Mouse (Mus musculus): ENCODE measurements around the gene Smg1.

The Smg1 gene

DNA sequence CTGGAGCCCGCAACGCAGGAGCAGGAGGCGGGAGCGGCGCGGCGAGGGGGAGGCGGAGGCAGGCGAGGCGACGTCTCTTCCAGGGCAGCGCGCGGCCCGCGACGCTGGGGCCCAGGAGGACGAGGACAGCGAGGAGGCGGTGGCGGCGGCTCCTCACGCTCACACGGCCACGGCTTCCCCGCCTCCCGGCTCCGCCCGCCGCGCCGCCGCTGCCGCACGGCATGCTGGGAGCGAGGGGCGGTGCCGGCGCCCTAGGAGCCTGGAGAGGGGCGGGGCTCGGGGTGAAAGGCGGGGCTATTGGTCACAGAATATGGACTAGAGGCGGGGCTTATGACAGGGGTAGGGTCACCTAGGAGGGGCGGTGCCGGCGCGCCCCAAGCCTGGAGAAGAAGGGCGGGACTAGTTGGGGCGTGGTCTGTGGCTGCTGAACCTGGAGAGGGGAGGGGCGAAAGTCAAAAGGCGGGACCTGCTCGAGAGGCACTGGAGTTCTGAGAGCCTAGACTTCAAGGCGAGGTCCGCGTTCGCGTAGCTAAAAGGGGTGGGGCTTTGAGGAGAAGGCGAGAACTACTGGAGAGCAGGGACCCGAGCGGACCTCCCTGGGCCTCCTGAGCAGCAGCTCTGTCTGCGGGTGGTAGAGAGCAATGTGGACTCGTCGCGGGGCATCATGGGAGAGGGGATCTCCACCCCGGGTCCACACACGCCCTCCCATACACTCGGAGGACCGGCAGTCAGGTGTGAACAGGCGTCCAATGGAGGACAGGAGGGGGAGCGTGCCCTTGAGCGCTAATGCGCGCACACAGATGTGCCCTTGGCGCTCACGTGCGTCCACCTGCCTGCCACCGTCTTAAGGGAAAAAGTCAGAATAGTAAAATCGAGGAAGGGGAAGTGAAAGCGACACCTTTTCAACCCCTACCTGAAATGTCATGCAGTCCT, at the start of gene Smg1:
Smg1 (minus strand) TSS at position 218 of the 933 bp plus-strand sequence.
- in situ Hi-C loops (cut with MboI, MseI): loop anchor here (5.0 kb wide), 1 partner anchor 34 kb away; no protein-coding TSS in a partner anchor

DNA sequence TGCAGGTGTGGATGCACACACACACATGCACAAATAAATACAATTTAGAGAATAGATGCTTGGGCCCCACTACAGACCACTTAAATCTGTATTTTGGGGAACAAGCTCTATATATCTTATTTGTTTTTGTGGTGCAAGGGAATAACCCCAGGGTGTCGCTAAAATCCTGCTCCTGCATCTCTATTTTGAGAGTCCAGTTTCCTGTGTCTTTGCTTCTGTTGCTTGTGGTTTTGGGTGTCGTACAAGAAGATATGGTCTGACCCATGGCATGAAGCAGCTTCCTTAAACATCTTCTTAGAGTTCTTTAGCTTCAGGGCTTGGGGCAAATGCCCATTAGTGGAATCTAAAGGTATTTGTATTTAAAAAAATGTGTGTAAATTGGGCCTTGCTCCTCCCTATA, 39.7 kb upstream of the Smg1 start:
- in situ Hi-C loops (cut with MboI, MseI): no loop called here

DNA sequence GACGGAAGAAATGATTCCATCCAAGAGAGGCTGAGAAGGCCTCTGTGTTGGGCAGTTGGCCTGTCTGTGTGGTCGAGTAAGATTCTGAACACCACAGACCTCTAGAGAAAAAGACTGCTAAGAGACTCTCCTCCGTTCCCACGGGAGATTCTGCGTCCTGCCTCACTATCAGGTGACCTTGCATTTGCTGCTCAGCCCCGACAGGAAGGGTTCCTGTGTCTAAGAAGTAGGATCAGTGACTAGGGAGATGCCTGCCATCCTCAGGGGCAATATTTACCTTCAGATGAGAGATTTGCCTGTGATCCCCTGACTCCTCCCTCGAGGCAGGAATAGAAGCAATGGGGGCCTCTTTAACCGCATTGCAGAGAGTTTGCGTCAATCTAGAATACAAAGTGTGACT, 39.1 kb upstream of the Smg1 start:
- in situ Hi-C loops (cut with MboI, MseI): no loop called here

DNA sequence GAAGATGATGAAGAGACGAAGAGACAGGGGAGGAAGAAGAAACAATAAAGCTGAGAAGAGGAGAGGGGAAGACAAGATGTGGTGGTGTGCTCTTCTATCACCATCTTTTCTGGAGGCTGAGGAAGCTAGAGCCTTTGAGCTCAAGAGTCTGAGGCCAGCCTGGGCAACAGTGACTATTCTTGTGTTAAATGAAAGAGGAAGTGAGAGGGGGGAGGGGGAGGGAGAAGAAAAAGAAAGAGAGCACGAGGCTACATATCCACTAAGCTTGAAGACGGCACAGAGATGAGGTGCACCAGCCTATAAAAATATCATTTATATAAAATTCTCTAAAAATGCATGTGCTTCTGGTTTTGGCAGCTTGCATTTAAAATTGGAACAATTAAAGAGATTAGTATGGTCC, 36.1 kb upstream of the Smg1 start:
- in situ Hi-C loops (cut with MboI, MseI): loop anchor here (5.0 kb wide), 1 partner anchor 37 kb away; the partner anchor contains the start of gene Smg1

DNA sequence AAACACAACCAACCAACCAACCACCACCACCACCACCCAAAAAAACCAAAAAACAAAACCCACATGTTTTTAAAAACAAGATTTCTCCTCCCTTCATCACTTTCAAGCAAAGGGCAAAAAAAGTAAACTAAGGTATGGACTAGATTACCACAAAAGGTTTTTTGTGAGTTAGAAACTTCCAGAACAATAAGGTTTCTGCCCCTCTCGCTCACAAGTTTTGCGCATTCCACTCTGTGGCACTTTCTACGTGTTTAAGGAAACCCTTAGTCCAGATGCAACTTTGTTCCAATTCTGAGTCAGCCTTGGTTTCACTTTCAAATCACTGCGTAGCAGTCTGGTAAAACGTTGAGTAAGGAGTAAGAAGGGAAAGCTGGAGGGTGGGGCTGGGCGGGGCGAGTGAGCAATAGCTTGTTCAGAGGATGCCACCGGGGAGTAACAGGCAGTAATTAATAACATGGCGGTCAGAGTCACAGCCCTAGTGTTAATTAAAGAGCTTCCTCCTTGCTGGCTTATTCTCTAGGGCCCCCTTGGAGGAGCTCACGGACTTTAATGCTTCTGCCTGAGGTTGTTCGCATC, 34.0 kb upstream of the Smg1 start:
- in situ Hi-C loops (cut with MboI, MseI): loop anchor here (5.0 kb wide), 1 partner anchor 35 kb away; the partner anchor contains the start of gene Smg1

DNA sequence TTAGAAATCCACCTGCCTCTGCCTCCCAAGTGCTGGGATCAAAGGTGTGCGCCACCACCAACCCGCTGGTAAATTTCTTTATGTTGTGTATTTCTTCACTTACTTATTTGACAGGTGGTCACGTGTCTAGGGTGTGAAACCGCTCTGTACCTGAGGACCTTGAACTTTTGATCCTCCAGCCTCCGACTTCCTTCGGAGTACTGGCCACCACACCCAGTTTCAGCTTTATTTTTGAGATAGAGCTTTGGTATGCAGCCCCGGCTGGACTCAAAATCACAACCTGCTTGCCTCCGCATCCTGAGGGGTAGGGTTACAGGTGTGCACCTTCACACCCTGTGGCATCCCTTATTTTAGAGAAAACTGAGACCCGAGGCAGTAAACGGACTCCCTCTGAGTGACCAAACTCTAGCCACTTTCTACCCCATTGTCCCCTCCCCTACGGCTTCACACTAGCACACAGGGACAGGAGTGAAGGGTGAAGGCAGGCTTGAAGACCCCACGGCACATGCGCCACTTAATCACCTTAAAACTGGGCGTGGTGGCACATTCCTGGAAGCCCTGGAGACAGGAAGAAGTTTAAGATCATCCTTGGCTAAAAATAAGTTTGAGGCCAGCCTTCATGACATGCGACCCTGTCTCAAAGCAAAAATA, 33.3 kb upstream of the Smg1 start:
- in situ Hi-C loops (cut with MboI, MseI): loop anchor here (5.0 kb wide), 1 partner anchor 35 kb away; the partner anchor contains the start of gene Smg1

DNA sequence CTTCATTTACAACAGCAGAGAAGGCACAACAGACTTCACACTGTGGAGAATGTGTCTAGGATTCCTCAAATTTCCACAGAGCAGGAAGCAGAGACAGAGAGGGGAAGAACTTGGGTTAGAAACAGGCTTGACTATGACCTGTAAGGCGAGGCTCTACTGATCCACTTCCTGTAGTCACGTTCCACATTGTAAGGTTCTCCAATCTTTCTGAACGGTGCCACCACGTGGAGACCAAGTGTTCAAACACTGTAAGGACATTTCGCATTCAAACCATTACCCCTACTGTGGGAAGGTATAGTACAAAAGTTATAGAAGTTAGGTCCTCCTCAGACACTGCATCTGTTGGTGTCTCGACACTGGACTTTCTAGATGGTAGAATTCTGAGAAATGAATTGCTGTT, 31.8 kb upstream of the Smg1 start:
- in situ Hi-C loops (cut with MboI, MseI): loop anchor here (5.0 kb wide), 1 partner anchor 33 kb away; the partner anchor contains the start of gene Smg1

DNA sequence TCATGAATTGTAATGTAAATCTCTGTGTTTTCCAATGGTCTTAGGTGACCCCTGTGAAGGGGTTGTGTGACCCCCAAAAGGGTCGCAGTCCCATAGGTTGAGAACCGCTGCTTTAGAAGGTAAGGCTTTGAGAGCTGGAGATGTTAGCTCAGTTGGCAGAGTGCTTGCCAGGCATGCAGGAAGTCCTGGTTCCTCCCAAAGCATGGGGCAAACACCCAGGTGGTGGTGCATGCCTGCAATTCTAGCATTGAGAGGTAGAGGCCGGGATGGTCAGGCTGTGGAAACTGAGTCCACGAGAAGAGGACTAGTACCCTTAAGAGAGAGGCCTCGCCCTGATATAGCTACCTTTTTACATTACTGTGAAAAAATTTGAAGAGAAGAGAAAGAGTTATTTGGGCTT, 31.4 kb upstream of the Smg1 start:
- in situ Hi-C loops (cut with MboI, MseI): loop anchor here (5.0 kb wide), 1 partner anchor 33 kb away; the partner anchor contains the start of gene Smg1

DNA sequence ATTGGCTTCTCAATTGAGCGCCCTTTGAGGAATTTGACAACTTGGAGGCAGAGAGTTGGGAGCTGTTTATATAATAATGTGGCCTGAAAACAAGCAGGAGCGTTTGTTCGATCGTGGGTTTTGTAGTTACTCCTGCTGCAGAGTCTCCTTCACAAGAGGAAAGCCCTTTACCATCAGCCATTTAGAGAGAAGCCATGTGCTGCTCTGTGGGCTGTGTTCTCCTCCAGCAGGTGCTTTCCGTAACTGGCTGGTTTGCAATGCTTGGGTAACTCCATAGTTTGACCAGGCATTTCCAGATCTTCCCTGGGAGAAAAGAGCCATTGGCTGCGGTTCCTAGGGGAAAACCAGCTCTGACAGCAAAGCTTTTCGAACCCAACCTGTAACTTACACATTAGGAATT, 30.7 kb upstream of the Smg1 start:
- in situ Hi-C loops (cut with MboI, MseI): no loop called here

DNA sequence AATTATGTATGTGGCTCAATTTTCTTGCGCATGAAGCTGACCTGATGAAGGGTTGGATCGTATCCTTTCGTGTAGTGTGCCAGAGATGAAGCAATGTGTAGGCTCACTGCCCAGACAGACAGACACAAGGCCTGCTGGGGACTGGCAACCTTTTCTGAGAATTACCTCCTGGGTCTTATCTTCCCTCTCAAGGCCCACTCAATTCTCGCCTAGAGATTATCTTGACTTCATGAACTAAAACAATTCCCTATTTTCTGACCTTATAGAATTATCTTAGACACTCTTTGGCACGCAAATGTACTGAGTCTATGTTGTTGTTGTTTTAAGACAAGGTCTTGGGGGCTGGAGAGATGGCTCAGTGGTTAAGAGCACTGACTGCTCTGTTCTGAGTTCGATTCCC, 22.6 kb upstream of the Smg1 start:
- in situ Hi-C loops (cut with MboI, MseI): no loop called here

DNA sequence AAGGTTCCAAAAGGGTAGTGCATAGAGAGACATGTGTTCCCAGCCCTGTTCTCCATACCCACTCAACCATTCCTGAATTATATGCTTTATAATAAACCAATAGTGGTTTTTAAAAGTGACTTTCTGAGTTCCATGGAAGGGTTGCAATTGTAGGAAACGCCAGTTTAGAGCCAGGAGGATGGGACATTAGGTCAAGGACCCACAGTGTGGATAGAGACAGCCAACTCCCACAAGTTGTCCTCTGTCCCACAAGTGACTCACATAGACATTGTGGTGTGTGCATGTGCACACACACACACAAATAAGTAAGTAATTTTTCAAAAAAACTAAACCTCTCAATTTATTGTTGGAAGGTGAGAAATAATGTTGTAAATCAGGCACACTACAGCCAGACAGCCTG, 20.1 kb upstream of the Smg1 start:
- in situ Hi-C loops (cut with MboI, MseI): no loop called here

DNA sequence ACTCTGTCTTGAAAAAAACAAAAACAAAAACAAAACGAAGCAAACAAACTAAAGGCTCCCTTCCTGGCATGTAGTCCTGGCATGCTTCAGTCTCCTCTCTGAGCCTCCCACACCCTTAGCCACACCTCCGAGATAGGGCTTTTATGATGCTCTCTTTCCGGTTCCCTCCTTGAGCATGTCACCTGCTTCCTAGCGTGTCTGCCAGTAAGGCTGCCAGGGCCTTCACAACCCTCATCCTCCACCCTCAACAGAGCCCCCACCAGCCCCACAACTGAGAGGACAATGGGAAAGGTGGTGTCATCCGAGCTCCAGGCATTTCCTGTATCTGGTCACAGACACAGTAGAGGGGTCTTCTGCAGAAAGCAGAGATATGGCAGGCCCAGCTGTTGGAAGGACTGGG, 18.9 kb upstream of the Smg1 start:
- in situ Hi-C loops (cut with MboI, MseI): no loop called here

DNA sequence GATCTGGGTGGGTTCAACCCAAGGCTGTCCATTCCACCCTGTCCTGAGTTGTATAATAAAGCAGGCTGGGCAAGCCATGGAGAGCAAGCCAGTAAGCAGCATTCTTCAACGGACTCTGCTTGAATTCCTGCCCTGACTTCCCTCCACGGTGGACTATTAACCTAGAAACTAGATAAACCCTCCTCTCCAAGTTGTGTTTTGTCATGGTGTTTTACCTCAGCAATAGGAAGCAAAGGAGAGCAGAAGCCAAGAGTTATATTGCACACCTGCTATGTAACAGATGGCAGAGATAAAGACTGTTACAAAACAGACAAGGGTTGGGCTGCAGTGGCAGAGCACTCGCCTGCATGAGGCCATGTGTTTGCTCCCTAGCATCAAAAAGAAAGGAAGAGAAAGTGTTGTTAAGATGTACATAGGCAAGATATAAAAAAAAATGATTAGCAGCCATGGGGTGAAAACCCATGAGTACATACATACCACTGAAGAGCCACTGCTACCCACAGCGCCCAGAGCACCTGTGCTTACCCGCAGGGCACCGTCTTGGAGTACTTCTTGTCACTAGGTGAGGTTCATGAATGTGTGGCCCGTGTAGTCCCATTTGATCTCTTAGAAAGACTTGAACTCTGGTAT, 16.3 kb upstream of the Smg1 start:
- in situ Hi-C loops (cut with MboI, MseI): no loop called here

DNA sequence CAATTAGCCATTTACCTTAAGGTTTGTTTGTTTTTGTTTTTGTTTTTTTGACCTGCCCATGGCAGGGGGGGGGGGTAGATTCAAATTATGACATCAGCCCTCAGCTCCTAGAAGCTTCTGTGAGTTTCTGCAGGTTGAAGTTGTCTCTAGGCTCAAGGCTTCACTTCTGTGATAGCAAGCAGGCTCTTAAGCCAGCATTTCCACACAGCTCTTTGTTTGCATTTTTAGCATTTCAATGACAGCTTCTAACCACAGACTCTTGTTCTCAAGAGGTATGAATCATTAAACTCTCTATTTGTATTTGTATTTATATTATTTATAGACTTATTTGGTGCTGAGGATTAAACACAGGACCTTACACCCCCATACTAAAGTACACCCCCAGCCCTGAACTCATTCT, 15.0 kb upstream of the Smg1 start:
- in situ Hi-C loops (cut with MboI, MseI): no loop called here

DNA sequence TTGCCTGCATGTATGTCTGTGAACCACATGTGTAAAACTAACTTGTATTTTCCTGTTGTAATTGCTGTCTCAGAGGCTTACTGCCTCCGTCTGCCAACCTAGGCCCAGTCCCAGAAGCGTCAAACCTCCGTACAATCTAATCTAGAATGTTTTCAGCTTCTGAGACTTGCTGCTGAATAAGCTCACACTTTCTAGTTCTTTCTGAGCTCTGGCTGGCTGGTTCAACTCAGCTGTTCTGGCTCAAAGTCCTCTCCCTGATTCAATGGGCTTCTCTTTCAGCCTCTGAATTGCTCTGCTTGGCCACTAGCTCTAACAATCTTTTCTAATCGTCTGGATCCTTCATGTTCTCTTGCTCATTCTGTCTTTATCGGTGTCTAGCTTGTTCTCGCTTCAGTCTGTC, 13.3 kb upstream of the Smg1 start:
- in situ Hi-C loops (cut with MboI, MseI): no loop called here

DNA sequence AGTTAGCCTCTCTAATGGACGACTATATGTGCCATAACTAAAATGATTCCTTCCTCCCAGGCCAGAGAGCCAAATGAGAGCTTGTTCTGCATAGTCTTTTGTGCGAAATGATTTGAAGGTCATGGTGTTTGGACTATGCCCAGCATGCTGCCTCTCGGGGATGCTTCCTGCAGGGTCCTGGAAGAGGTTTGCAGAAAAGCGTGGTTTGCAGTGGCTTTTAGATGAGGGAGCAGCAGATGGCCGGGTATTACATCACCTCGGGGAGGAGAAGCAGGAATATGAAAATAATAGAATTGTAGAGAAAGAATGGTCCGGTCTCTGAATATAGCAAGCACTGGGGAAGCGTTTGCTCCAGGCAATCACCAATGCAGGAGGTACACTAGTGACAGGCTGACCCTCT, 11.0 kb upstream of the Smg1 start:
- in situ Hi-C loops (cut with MboI, MseI): no loop called here

DNA sequence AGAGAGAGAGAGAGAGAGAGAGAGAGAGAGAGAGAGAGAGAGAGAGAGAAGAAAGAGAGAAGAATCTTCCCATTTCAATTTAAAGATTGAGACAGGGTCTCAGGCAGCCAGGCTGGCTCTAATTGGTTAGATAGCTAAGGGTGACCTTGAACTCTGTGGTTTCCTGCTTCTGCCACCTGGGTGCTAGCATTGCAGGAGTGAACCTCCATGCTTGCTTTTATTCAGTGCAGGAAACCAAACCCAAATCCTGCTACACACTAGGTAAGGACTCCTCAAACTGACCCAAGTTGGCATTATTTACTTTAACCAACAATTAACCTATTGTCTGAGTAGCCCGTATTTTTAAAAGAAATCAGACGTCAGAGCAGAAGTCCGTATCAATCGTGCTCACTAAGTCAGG, 10.5 kb upstream of the Smg1 start:
- in situ Hi-C loops (cut with MboI, MseI): no loop called here

DNA sequence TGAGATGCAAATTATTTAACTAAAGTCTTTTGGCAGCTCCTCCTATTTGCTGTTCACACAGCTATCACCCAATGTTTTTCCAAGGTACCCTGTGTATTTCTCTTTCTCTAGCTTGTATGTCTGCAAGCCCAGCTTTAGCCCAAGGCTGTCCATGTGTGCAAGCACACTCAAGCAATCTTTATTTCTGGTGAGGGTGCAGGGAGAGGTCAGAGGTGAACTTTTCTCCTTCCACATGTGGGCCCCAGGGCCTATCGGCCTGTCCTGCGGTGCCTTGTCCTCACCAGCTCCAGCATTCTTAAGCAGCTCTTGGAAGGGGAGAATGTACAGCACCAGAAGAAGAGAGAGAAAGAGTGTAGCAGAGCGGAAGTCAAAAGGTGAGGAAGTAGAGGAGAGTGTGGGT, 9.5 kb upstream of the Smg1 start:
- in situ Hi-C loops (cut with MboI, MseI): no loop called here

DNA sequence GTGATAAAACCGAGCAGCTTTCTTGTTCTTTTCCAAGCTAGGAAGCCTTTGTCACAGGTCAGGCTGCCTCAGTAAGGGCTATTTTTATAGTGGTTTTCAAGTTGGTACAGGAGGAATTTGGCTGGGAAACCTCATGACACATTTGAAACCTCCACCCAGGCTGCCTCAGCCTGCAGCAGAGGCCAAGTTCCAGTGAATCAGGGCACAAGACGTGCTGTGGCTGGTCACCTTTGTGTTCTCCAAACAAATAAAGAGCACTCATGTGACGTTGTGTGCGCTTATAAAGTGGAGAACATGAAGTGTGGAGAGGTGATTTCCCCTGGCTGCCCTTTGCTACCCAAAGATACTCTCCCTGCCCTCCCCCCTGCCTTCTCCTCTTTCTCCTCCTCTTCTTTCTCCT, 8.9 kb upstream of the Smg1 start:
- in situ Hi-C loops (cut with MboI, MseI): no loop called here

DNA sequence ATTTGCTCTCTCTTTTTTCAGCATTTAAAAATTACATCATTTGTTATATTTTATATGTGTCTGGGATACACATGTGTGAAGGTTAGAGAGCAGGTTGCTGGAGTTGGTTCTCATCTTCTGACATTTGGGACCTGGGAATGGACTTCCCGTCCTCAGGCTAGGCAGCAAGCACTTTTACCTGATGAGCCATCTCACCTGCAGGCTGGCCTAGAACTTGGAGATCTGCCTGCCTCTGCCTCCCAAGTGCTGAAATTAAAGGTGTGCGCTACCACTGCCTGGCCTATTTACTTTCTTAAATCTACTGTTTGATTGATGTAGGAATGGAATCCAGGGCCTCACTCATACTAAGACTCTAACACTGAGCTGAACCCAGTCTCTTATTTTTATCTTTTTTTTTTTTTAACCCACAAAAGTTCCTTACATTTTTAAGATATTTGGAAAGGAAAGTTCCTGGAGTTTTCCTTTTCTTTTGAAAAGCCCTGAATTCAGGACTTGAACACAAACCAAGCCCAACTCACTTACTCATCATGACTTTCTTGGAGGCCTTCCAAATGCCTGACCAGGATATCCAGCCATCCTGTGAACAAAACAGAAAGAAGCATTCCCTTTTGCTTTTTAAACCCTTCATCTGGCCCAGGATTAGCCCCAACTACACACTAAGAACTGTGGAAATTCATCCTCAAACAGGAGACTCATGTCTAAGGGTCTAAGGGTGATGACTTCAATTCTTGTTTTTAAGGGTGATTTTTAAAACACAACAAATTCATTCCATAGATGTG, 8.1 kb upstream of the Smg1 start:
- in situ Hi-C loops (cut with MboI, MseI): no loop called here

Measured in regulatory T cell (primary cell).